In genomic region chr15:79131442-79131841, GRCm38 (mm10) we compare ENCODE assay signal across 10 mouse cellular contexts. TPM values are rescaled to one million over a fixed set of nuclear protein-coding genes. Genes with fewer than 3 reads are reported as not detected.
DNase-seq lines count a peak whose midpoint lies in the region; ATAC-seq and TF ChIP-seq lines count a peak whose summit lies in the region.
"Had no signal": no experiment of that assay in that cellular context is flagged by ENCODE, and none has a peak within 500 bp of the region (broad histone marks: within the 10 kb centered on the region; RNA-seq: fewer than 3 reads in every experiment).

No protein-coding gene starts in this region.

- H3K27ac ChIP-seq in gastrocnemius, adult 2 months = peak overlapping the region; percentile 91
- no peak overlapping the region for H3K27ac ChIP-seq in neural tube, embryonic 15.5 days (replicated peaks)
- H3K27ac ChIP-seq: hindbrain, embryonic 15.5 days; midbrain, embryonic 12.5 days had no signal

- intact Hi-C loops in gastrocnemius, adult 2 months (cut with DNase I) = no loop called here

- H3K4me2 ChIP-seq in neural tube, embryonic 15.5 days = no peak overlapping the region
- H3K4me2 ChIP-seq: hindbrain, embryonic 15.5 days; midbrain, embryonic 12.5 days had no signal

- ATAC-seq in neural tube, embryonic 15.5 days (ENCODE audit: low FRiP score) = no peak
- ATAC-seq in monocyte, adult 5-6 weeks (replicated peaks; ENCODE audit: insufficient number of reproducible peaks, low FRiP score, low TSS enrichment, poor library complexity, severe bottlenecking) = no peak

- DNase-seq in 3T3-L1 (ENCODE audit: low read depth, low spot score) (peak; percentile 94), adipocyte (ENCODE audit: low spot score) (peak; percentile 87)
- DNase-seq in gastrocnemius, adult 2 months = peak; percentile 91
- DNase-seq in lung, adult 18-20 months = peak; percentile 92 to 95
- no peak for DNase-seq in right cerebral cortex, postnatal 25 days
- no peak for DNase-seq in frontal cortex, postnatal 10 days (ENCODE audit: low spot score in 2 of 2)

- WGBS in neural tube, embryonic 15.5 days = 70% methylated on average over 7 of the region's 7 CpGs

- 0 out of 2 replicates have a peak, but pooled peaks cover 2% of the 10 kb centered on the region for H3K4me1 ChIP-seq in neural tube, embryonic 15.5 days
- H3K4me1 ChIP-seq: hindbrain, embryonic 15.5 days had no signal

- H3K9me3 ChIP-seq in neural tube, embryonic 15.5 days (replicated peaks) = no peaks in the 10 kb centered on the region
- H3K9me3 ChIP-seq: hindbrain, embryonic 15.5 days had no signal

- no peaks in the 10 kb centered on the region for H3K27me3 ChIP-seq in neural tube, embryonic 15.5 days (replicated peaks)
- H3K27me3 ChIP-seq: hindbrain, embryonic 15.5 days; midbrain, embryonic 12.5 days had no signal

- H3K36me3 ChIP-seq in neural tube, embryonic 15.5 days = peaks cover 70% of the 10 kb centered on the region

- H3K4me3 ChIP-seq in gastrocnemius, adult 2 months = peak overlapping the region; percentile 56
- no peak overlapping the region for H3K4me3 ChIP-seq in neural tube, embryonic 15.5 days (replicated peaks)
- H3K4me3 ChIP-seq: hindbrain, embryonic 15.5 days; midbrain, embryonic 12.5 days had no signal

- TF ChIP-seq CTCF in gastrocnemius, adult 2 months (IDR thresholded peaks at IDR 0.05) = no peak

- H3K9ac ChIP-seq in neural tube, embryonic 15.5 days (replicated peaks) = no peak overlapping the region
- H3K9ac ChIP-seq: hindbrain, embryonic 15.5 days had no signal

RNA-seq across cellular contexts. Expression of gene Polr2f, which starts 9.4 kb away (rescaled TPM):
- total RNA-seq in gastrocnemius, adult 2 months (2021) = 10 to 100 TPM; 61.0 to 87.7 TPM
- 248 and 249 TPM in 2 replicates for polyA plus RNA-seq in neural tube, embryonic 15.5 days (2015; fragmentation: Nextera tagmentation; extraction: Ambion mirVana)
- 26.5 to 98.4 TPM (median 53.0 TPM) in 3 replicates for total RNA-seq in monocyte, adult 5-6 weeks (2017)

RNA-seq across cellular contexts. Expression of gene 1700088E04Rik, which starts 9.6 kb away (rescaled TPM):
- 1 to 10 TPM; 1.1 to 1.2 TPM for total RNA-seq in gastrocnemius, adult 2 months (2021)
- 11.3 and 12.6 TPM in 2 replicates for polyA plus RNA-seq in neural tube, embryonic 15.5 days (2015; fragmentation: Nextera tagmentation; extraction: Ambion mirVana)
- not detected in 3 replicates for total RNA-seq in monocyte, adult 5-6 weeks (2017)

RNA-seq across cellular contexts. Expression of gene Micall1, which starts 22.7 kb away (rescaled TPM):
- 10 to 100 TPM; 11.2 to 14.5 TPM for total RNA-seq in gastrocnemius, adult 2 months (2021)
- polyA plus RNA-seq in neural tube, embryonic 15.5 days (2015; fragmentation: Nextera tagmentation; extraction: Ambion mirVana) = 11.6 and 12.2 TPM in 2 replicates
- total RNA-seq in monocyte, adult 5-6 weeks (2017) = 12.9 to 26.3 TPM (median 16.2 TPM) in 3 replicates

RNA-seq across cellular contexts. Expression of gene Sox10, which starts 33.6 kb away (rescaled TPM):
- under 1 TPM; 0.71 to 0.81 TPM for total RNA-seq in gastrocnemius, adult 2 months (2021)
- polyA plus RNA-seq in neural tube, embryonic 15.5 days (2015; fragmentation: Nextera tagmentation; extraction: Ambion mirVana) = 11.6 and 13.4 TPM in 2 replicates
- not detected in 3 replicates for total RNA-seq in monocyte, adult 5-6 weeks (2017)

RNA-seq across cellular contexts. Expression of gene Eif3l, which starts 56.5 kb away (rescaled TPM):
- total RNA-seq in gastrocnemius, adult 2 months (2021) = 10 to 100 TPM; 53.6 to 54.0 TPM
- polyA plus RNA-seq in neural tube, embryonic 15.5 days (2015; fragmentation: Nextera tagmentation; extraction: Ambion mirVana) = 164 and 193 TPM in 2 replicates
- total RNA-seq in monocyte, adult 5-6 weeks (2017) = 102 to 117 TPM (median 113 TPM) in 3 replicates

Comparison
In these comparisons a context has a peak if more than half of its experiments do, and no peak if none do; other contexts are left out.
1. DNase-seq: peak in 3T3-L1 (single experiment), adipocyte (single experiment), gastrocnemius, adult 2 months (single experiment) and lung, adult 18-20 months (2 of 2); none in right cerebral cortex, postnatal 25 days (single experiment) and frontal cortex, postnatal 10 days (0 of 2).